Mouse (Mus musculus) heart, postnatal 36 days (tissue): ENCODE measurements at regions not wholly inside any gene's neighbourhood (a gene's known extent, or its start where the extent isn't known, plus 50 kb on each side); places are given as distances from the start of the nearest gene placed in this dataset.

ENCODE experiments used
- DNase-seq, 2 experiments: peaks; one replicate each; pipeline ENCODE4 v3.0.0; 2021 to 2022
- intact Hi-C: fragments of 180-260 bp; cut with DNase I; formaldehyde crosslinking; loops from one replicate; pipeline ENCODE4 v1.15.1; 2025

GRCm38 (mm10) chr17:14541035-14541434 is 153.0 kb downstream of the Thbs2 start:
- intact Hi-C loops, result no loop called here
- no peak for DNase-seq

- DNase-seq, result no peak
- intact Hi-C loops, result no loop called here
Observed at GRCm38 (mm10) chr17:14540269-14540975, 153.6 kb downstream of the Thbs2 start.

DNA sequence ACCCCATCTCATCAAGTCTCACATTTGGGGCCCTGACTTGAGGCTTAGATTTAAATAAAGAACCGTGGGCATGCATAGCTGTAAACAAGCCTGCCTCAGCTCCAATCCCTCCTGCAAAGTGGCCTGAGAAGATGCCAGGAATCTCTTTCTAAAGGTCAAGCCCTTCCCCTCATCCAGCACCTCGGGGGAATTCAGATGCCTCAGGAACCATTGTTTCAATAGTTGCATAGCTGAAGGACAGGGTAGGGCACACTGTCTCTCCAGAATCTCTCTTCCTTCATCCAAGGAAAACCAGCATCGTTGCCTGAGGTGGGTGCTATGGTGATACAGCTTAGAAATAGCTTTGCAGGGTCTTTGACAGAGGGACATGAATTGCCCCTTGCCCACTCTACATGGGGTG is 154.4 kb downstream of the Thbs2 start:
- no peak for DNase-seq
- intact Hi-C loops, result no loop called here

DNA sequence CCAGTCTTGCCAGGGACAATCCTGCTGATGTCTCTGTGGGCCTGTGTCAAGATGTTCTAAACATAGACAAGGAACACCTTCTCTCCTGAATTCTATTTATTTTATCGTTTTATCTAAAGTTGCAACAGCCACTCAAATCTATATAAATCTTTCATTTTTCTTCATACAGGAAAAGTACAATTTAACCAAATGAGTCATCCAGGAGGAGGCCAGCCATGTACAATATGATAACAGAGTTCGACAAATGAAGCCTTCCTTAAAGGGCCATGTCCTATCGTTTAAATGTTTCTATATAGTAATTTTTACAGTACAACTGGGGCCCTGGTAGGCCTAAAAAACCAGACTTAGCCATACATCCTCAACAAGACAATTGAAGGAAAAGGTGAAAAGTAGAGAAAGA is 154.8 kb downstream of the Thbs2 start:
- intact Hi-C loops, result no loop called here
- DNase-seq, result no peak

- intact Hi-C loops, result no loop called here
- DNase-seq, result no peak
Observed at GRCm38 (mm10) chr17:14538527-14538926, 155.5 kb downstream of the Thbs2 start.

- DNase-seq, result no peak
- intact Hi-C loops, result no loop called here
Observed at GRCm38 (mm10) chr17:14532979-14533314, 161.1 kb downstream of the Thbs2 start.

DNA sequence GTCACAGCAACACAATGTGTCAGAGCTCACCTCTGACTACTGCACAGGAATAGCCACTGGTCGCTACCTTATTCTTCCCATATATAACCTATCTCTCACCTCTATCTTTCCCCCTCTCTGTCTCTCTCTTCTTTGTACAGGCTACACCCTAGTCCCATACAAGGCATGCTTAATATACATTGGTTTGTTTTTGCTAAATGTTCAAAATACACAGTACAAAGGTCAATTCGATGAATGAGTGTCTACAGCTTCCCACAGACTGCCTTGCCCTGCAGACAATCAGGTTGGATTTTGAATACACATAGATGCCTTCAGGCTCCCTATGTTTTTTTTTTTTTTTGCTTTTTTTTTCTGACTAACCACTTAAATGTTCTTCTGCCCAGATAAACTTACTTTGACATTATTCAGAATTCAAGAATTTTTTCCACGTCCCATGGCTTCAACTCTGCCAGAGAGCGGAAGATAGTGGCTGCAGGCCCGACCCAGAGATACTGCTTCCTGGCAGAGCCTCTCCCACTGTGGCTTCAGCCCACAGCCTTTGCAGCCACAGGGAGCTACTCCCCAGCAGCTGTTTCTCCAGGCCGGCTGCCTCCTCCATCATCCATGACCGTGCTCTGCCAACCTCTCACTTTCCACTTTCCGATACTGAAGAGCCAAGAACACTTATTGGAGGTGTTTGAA is 161.6 kb downstream of the Thbs2 start:
- peak; percentile 38 to 47 for DNase-seq
- intact Hi-C loops, result no loop called here

- intact Hi-C loops, result no loop called here
- DNase-seq, result no peak
Observed at GRCm38 (mm10) chr17:14531796-14532195, 162.2 kb downstream of the Thbs2 start.

DNA sequence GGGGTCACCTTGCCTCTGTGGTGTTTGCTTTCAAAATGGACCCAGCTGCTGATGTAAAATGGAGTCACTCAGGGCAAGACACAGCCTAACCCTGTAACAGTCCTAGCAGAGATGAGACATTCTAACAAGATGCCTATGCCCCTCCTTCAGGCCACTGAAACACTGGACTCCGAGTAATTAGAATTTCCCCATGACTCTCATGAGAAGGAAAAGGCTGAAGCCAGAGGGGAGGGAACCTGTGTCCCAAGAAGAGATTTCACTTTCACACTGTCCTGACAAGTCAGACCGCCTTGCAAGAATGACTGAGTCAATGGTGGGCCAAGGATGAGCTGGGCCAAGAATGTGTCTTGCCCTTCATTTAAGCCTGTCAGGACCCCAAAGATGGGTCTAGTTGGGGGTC is 166.3 kb downstream of the Thbs2 start:
- intact Hi-C loops, result no loop called here
- no peak for DNase-seq

- intact Hi-C loops, result no loop called here
- DNase-seq, result no peak
Observed at GRCm38 (mm10) chr17:14525255-14525654, 168.8 kb downstream of the Thbs2 start.

- intact Hi-C loops, result loop anchor here (1.0 kb wide), 1 partner anchor 380 kb away; no protein-coding TSS in a partner anchor
- DNase-seq, result peak; percentile 50 to 76
Observed at GRCm38 (mm10) chr17:14524426-14525236, 169.4 kb downstream of the Thbs2 start.

DNA sequence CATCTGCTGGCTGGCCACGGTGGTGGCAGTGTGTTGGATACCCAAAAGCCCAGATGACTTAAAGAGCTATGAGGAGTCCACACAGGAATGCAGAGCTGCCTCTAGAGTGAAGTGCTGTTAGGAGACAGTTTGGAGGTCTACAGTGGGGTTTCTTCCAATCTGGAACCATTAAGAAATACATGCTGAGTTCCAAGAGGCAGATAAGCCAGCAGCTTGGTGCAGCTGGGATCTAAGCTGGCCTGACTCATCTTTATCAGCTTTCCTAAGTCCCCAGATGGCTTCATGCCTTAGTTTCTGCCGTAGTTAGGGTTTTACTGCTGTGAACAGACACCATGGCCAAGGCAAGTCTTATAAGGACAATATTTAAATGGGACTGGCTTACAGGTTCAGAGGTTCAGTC is 172.0 kb downstream of the Thbs2 start:
- intact Hi-C loops, result no loop called here
- no peak for DNase-seq

DNA sequence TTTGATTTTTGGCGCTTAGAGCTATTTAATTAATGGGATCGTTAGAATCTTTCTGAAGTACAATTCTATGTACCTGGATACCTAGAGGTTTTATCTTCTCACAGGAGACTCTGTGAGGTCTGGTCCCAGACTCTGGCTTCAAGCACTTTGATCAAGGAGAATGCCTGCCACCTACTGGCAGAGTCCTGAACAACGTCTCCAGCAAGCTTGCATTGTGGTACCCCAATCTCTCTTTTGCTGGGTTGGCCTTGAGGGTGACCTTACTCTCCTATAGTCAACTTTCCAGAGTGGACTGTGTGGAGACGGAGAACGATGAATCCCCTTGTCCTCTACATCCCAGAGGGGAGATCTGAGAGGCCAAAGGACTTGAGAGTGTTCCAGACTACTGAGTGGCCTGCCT is 173.5 kb downstream of the Thbs2 start:
- intact Hi-C loops, result no loop called here
- peak; percentile 69 to 80 for DNase-seq

GRCm38 (mm10) chr17:14519367-14519766 is 174.7 kb downstream of the Thbs2 start:
- intact Hi-C loops, result loop anchor here (10.0 kb wide), 2 partner anchors 135 to 405 kb away; no protein-coding TSS in a partner anchor
- no peak for DNase-seq

DNA sequence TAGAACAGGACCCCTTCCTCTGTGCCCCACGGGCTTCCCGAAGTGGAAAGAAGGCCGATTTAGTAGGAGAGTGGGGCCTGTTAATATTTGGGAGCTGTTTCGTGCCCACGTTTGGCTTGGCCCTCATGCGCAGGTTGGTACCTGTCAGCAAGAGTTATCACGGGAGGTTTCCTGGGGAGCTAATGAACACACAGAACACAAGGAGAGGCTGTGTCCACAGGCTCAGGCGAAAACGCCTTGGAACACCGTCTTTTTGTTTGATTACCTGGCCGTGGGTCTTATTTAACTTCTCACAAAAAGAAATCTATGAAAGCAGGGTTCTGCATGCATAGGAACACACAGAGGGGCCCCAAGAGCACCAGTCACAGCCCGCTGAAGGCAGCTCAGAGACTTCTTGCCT is 175.8 kb downstream of the Thbs2 start:
- intact Hi-C loops, result loop anchor here (10.0 kb wide), 2 partner anchors 133 to 403 kb away; no protein-coding TSS in a partner anchor
- no peak for DNase-seq

- intact Hi-C loops, result loop anchor here (2.0 to 10.0 kb wide), 3 partner anchors 133 to 403 kb away; no protein-coding TSS in a partner anchor
- no peak for DNase-seq
Observed at GRCm38 (mm10) chr17:14517368-14517767, 176.7 kb downstream of the Thbs2 start.

- DNase-seq, result peak; percentile 51 to 57
- intact Hi-C loops, result loop anchor here (1.0 to 10.0 kb wide), 4 partner anchors 131 to 401 kb away; no protein-coding TSS in a partner anchor
Observed at GRCm38 (mm10) chr17:14516097-14516496, 177.9 kb downstream of the Thbs2 start.

DNA sequence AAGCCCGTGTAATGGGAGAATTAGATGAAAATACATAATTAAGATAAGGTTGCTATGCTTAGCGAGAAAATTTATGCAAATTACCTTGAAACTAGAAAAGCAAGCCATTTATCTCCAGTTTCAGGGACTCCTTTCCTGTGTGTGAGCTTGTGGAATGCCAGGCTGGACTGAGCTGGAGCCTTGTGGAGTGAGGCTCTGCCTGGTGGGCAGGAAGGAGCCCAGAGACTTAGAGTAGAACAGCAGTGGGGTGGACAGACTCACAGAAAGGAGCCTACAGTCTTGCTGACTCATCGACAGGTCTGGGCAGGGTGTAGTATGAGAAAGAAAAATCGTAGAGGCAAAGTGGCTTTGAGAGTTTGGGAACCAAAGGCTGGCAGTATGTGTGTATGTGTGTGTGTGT is 180.6 kb downstream of the Thbs2 start:
- DNase-seq, result no peak
- intact Hi-C loops, result loop anchor here (10.0 kb wide), 2 partner anchors 129 to 399 kb away; no protein-coding TSS in a partner anchor

DNA sequence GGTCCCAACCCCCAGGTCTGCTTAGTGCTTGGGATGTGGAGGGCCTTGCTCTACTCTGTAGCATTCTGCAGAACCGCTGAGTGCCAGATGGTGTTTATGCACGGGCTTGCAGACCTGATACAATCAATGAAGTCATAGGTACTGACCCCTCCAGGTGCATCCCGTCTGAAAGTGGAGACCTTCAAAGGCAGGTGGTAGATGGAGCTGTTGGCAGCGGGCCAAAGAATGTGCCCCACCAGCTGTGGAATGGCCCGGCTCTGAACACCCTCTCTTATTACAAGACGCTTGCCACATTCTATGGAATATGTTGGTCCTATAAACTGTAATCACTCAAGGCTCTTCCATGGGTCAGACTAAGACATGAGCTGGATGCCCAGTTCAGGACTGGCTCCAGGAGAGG is 183.5 kb downstream of the Thbs2 start:
- intact Hi-C loops, result loop anchor here (10.0 kb wide), 2 partner anchors 126 to 396 kb away; no protein-coding TSS in a partner anchor
- DNase-seq, result no peak

GRCm38 (mm10) chr17:14507111-14507510 is 186.9 kb downstream of the Thbs2 start:
- no peak for DNase-seq
- intact Hi-C loops, result no loop called here

GRCm38 (mm10) chr17:14506123-14506522 is 187.9 kb downstream of the Thbs2 start:
- intact Hi-C loops, result no loop called here
- no peak for DNase-seq
